Mouse (Mus musculus) thymus, postnatal 10 days (tissue): ENCODE measurements around the gene Kif1b.
"Not testable (repeated sequence)": the region's sequence is repeated elsewhere in the genome, so short reads cannot be mapped to it uniquely, and the experiment has no call there.

Experiments used
- DNase-seq, 2 experiments: peaks; one replicate each; pipeline ENCODE4 v3.0.0; 2021; ENCODE audit warnings: low spot score in 2 of 2

Kif1b gene

GRCm38 (mm10) chr4:149220042-149220473 lies 87.4 kb downstream of the Kif1b start:
- DNase-seq = no peak

DNA sequence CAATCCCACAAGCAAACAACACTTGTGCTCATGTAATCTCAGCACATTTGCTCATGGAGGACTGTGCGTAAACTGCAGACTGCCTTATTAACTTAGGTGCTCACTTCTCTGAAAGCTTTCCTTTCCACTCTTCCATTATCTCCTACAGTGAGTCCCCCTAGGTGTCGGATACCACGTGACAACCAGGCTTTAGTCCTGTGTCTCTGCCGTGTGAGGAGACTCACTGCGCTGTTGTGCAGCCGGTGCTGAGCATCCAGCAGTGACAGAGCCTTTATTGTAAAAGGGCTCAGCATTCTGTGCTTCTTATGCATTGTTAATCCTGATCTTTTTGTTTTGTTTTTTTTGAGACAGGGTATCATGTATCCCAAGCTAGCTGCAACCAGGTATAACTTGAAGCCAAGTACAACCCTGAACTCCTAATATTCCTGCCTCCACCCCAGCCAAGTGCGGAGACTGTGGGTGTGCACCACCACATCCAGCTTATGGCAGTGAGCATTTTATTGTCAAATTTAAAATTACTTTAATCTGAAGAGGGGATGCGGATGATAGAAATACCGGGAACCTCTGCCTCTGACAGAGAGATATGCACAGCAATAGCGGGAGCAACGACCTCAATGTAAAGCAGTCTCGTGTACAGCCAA lies 88.0 kb downstream of the Kif1b start:
- no peak for DNase-seq

DNA sequence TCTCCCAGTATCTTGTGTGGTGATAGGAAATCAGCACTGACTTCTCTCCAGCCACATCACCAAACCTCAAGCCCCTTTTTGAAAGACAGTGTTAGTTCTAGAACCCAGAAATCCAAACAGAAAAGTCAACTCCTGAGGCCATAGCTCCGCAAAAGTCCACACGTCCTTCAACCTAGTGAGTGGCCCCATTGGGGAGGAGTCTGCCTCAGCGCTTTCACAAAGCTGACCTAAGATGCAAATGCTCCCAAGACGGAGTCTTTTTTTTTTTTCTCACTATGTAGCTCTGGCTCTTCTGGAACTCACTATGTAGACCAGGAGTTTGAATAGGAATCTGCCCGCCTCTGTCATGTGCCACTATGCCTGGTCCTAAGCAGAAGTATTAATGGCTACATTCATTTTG lies 89.0 kb downstream of the Kif1b start:
- DNase-seq = no peak

- DNase-seq = peak in 1 of 2 experiments; percentile 22
Observed at GRCm38 (mm10) chr4:149215982-149216381, 91.5 kb downstream of the Kif1b start.

DNA sequence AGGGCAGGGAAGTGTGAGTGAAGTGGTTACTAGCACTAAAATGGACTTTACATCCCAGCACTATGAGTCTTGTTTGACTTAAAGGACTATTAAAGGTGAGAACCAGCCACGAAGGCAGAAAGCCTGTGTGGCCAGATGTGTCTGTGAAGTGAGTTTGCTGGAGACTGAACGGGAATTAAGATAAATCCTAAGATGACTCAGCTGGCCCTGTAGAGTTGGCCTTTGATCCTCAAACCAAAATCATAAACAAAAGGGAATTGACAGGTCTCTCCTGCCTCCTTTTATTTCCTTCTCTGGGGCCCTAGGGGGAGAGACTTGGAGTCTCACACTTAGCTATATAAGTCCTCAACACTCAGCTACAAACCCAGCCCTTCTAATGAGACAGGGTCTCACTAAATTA lies 92.1 kb downstream of the Kif1b start:
- DNase-seq = no peak

DNA sequence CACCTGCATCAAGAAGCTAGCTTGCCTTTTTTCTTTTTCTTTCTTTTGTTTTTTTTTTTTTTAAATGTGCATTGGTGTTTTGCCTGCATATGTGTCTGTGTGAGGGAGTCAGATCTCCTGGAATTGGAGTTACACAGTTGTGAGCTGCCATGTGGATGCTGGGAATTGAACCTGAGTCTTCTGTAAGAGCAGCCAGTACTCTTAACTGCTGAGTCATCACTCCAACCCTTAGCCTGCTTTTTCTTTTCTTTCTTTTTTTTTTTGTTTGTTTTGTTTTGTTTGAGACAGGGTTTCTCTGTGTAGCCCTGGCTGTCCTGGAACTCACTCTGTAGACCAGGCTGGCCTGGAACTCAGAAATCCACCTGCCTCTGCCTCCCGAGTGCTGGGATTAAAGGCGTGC lies 93.0 kb downstream of the Kif1b start:
- not testable (repeated sequence) for DNase-seq

GRCm38 (mm10) chr4:149213466-149213865 lies 94.0 kb downstream of the Kif1b start:
- no peak for DNase-seq

DNA sequence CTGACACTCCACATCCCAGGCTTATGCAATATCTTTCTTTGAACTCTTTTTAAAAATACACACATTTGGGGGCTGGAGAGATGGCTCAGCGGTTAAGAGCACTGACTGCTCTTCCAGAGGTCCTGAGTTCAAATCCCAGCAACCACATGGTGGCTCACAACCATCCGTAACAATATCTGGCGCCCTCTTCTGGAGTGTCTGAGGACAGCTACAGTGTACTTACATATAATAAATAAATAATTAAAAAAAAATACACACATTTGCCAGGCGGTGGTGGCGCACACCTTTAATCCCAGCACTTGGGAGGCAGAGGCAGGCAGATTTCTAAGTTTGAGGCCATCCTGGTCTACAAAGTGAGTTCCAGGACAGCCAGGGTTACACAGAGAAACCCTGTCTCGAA lies 96.1 kb downstream of the Kif1b start:
- not testable (repeated sequence) for DNase-seq

DNA sequence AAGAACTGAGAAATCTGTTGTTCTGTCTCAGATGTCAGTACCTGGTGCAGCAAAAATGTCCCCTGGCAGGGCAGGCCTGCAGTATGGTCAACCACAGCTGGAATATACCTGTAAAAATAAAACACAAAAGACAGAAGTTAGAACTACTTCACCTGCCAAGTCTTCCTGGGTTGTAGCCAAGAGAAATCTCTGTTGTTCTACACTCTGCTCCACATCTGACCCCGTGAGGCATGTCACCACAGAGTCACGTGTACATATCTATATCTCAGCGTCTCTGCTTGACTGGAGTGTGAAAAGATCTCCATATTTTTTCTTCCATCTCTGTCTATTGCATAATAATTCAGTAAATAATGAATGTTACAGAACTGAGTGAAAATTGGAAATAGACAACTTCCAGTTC lies 105.0 kb downstream of the Kif1b start:
- DNase-seq = no peak

- no peak for DNase-seq
Observed at GRCm38 (mm10) chr4:149201110-149201509, 106.4 kb downstream of the Kif1b start.

- no peak for DNase-seq
Observed at GRCm38 (mm10) chr4:149197180-149197579, 110.3 kb downstream of the Kif1b start.

GRCm38 (mm10) chr4:149191103-149191502 lies 116.4 kb downstream of the Kif1b start:
- no peak for DNase-seq

- DNase-seq = no peak
Observed at GRCm38 (mm10) chr4:149188563-149188962, 118.9 kb downstream of the Kif1b start.

DNA sequence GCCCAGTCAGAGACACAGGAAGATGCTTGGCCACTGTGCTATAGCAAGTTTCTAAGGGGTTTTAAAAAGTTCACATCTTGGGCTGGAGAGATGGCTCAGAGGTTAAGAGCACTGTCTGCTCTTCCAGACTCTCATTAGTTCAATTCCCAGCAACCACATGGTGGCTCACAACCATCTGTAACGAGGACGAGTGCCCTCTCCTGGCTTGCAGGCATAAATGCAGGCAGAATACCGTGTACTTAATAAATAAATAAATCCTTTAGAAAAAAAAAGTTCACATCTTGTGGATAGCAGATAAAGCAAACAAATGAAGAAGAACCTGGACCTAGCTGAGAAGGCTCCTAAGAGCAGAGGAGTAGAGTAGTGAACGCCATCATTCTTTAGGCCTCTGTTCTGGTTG lies 124.7 kb downstream of the Kif1b start:
- peak in 1 of 2 experiments; percentile 11 for DNase-seq

DNA sequence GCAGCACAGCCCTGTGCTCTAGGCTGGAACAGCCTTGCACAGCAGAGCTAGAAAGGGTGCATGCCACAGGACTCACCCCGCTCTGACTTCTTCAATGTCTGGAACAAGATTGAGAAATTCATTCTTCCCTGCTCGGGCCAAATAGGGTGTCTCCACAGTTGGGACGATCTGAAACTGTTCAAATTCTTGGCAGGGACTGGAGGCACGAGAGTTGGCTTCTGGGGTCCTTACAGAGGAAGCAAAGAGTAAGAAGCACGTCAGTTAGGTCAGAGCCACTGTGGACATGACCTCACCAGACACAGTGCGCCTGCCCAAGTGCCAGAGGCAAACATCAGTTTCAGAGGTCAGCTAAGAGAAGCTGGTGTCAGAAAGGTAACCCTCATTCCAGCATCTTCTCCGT lies 125.3 kb downstream of the Kif1b start:
- DNase-seq = no peak

DNA sequence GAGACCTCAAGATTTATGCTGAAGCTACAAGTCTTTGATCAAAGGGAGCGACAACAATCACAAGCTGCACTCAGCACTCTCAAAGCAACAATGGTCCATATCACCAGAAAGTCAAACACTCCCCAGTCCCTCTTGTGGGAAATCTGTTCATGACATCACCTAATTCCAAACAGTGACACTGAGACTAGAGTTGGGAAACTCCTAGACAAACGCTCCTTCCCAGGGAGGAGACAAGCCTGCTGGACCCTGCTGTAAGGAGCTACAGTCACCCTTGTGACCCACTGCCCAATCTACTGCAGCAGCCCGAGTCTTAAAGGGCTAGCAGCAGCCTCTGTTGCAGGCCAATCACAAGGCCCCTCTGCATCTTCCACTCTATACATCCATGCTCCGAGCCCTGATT lies 127.9 kb downstream of the Kif1b start:
- no peak for DNase-seq

- DNase-seq = no peak
Observed at GRCm38 (mm10) chr4:149179160-149179559, 128.3 kb downstream of the Kif1b start.

GRCm38 (mm10) chr4:149178328-149178727 lies 129.2 kb downstream of the Kif1b start:
- no peak for DNase-seq

DNA sequence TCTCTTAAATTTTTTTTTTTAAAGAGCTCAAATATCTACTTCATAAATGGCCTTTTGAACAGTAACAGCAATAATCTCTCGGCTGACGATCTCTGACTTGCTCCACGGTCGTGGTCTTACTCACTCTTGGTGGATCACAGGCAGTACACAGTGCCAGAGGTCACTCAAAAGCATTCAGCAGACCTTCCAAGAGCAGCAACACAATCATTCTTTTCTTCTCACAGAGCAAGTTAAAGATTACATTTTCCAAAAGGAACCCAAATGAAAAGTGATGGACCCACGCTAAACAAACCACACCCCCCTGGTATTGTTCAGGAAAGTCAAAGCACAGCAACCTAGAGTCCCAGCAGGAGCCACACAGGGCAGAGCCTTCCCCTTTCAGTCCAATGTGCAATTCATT lies 130.4 kb downstream of the Kif1b start:
- no peak for DNase-seq

DNA sequence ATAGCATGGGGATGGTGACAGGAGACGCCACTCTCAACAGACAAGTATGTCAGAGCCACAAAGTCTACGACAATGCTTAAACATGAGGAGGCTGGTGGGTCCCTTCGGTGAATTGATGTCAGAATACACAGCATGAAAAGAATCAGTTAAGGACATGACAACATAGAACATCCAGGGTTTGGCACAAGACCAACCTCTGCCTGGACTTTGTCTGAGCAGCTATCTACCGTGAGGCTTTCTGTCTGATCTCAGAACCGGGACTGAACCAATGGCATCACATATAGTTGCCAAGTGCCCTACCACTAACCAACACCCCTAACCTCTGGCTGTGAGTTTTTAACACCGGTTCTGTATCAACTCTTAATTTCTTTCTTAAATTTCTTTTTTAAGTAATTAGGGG lies 130.8 kb downstream of the Kif1b start:
- no peak for DNase-seq

GRCm38 (mm10) chr4:149173661-149174060 lies 133.8 kb downstream of the Kif1b start:
- no peak for DNase-seq

- no peak for DNase-seq
Observed at GRCm38 (mm10) chr4:149172666-149173065, 134.8 kb downstream of the Kif1b start.

DNA sequence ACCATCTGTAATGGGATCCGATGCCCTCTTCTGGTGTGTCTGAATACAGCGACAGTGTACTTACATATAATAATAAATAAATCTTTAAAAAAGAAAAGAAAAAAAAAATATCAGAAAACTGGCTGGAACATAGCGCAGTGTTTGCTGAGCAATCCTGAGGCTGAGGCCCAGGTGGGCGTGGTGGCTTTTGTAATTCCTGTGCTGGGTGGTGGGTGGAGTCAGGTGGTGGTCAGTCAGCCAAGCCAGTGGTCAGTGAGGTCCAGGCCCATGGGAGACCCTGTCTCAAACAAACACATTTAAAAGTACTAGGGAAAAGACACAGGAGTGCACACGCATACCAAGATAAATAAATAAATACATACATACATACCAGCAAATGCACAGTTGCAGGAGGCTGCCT lies 135.4 kb downstream of the Kif1b start:
- DNase-seq = no peak

DNA sequence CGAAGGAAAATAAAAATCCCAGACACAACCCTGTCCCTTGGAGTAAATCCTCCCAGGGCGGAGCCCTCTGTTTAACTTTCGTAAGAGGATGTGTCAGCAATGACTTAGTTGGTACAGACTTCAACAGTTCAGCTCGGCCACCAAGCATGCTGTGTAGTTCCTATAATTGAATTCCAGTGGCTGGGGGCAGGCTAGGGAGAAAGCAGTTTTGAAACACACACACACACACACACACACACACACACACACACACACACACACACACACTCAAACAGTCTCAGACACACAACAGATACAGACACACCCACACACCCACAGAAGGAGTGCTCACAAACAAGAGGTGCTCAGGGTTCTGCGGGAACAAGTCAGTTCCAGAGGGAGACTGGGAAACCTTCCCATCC lies 135.9 kb downstream of the Kif1b start:
- no peak for DNase-seq
